Mouse (Mus musculus): Measurements from ENCODE around the gene Nt5e. TPM values are rescaled to one million over a fixed set of nuclear protein-coding genes. Genes with fewer than 3 reads are reported as not detected.
"Not testable (repeated sequence)": the region's sequence is repeated elsewhere in the genome, so short reads cannot be mapped to it uniquely, and the experiment has no call there.

Nt5e gene
- 1 to 10 TPM in 1 of 26 experiments, under 1 TPM in 1, not detected in 24; 0.82 to 1.2 TPM for total RNA-seq (2018; cell fraction: chromatin; rRNA removed)
- total RNA-seq (2018; cell fraction: cytosol; rRNA removed) = under 1 TPM in 2 of 26 experiments, not detected in 24; 0.03 to 0.09 TPM
- under 1 TPM in 2 of 26 experiments, not detected in 24; 0.27 to 0.69 TPM for total RNA-seq (2018; cell fraction: nucleus; rRNA removed)
- 0.03 to 0.22 TPM in 2 of 3 replicates, not detected in the other for polyA plus RNA-seq (2018)

DNA sequence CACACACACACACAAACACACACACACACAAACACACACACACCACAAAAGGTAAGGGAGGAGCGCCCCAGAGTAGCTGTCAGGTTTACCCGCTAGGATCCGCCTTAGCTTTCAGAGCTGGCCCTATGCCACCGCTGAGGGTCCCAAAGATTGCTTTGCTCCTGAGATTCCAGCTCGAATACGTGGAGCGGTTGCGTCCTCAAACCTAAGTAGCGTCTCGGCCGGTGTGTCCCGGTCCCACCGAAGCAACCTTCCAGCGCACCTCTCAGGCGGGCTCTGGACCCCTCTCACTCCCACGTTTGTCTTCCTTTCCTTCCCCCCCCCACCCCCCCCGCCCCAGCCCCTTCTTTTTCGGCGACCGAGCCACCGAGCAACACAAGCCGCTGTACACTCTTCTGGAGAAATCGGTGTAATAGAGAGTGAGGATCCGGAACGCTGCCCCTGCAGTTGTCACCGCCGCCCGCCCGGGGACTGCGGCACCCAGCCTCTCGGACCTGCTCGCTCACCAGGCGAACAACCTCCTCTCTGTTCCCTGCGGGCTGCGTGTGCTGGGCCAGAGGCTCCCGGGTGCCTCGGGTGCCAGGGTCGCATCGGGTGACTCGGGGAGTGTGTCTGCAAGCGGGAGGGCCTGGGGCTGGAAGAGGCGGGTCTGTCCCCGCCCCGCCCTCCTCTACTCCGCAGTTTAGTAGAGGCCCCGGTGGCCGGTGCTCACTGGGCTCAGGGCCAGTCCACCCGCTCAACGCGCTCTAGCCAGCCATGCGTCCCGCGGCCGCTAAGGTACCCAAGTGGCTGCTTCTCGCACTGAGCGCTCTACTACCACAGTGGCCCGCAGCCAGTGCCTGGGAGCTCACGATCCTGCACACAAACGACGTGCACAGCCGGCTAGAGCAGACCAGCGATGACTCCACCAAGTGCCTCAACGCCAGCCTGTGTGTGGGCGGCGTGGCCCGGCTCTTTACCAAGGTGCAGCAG, at the start of gene Nt5e:
Gene Nt5e, plus strand, starts transcription at position 268 of the 972 bp plus-strand sequence.
- no peak within 1 kb of the TSS for H3K27ac ChIP-seq
- H3K79me2 ChIP-seq (ENCODE audit: inconsistent target) = no peaks in the 10 kb centered on the region
- no peaks in the 10 kb centered on the region for H3K36me3 ChIP-seq (ENCODE audit: inconsistent target)
- no peak within 1 kb of the TSS for H3K4me3 ChIP-seq (ENCODE audit: inconsistent target)
- 6% methylated on average over 61 of the region's 66 CpGs for WGBS (ENCODE audit: missing documents)

DNA sequence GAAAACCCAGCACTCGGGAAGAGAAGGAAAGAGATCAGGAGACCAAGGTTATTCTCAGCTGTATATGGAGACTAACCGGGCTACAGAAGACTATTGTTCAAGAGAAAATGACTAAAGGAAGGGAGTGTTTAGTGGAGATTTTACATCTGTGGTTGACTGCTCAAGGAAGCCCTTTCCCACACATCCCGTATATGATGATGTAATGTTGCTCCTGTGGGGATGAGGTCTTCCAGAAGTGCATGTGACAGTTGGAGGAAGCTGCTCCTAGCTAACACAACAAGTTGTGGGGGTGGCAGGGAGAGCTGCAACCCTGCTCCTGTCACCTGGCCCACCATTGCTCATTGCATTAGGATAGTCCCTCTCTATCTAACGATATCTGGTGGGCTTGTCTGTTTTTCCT, 49.4 kb upstream of the Nt5e start:
- WGBS (ENCODE audit: missing documents) = 63% methylated on average over 4 of the region's 4 CpGs
- H3K27ac ChIP-seq = no peak overlapping the region
- H3K36me3 ChIP-seq (ENCODE audit: inconsistent target) = no peaks in the 10 kb centered on the region
- H3K79me2 ChIP-seq (ENCODE audit: inconsistent target) = no peaks in the 10 kb centered on the region
- H3K4me3 ChIP-seq (ENCODE audit: inconsistent target) = no peak overlapping the region

DNA sequence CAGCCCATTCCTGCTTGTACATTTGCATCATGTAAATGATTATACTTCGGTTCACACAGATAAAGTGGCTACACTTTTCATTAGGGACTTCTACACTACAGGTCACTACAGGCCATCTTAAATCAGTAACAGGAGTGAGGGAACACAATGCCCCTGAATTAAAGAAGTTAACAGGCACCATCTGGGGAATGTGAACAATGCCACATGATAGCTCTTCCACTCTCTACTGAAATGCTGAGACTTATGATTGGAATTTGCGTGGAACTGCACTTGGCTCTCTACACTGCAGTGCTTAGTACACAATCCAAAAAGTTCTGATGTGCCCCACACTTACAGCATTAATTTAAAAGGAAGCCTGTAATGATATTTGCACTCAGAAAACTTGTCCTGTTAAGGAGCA, 47.3 kb upstream of the Nt5e start:
- H3K27ac ChIP-seq = no peak overlapping the region

DNA sequence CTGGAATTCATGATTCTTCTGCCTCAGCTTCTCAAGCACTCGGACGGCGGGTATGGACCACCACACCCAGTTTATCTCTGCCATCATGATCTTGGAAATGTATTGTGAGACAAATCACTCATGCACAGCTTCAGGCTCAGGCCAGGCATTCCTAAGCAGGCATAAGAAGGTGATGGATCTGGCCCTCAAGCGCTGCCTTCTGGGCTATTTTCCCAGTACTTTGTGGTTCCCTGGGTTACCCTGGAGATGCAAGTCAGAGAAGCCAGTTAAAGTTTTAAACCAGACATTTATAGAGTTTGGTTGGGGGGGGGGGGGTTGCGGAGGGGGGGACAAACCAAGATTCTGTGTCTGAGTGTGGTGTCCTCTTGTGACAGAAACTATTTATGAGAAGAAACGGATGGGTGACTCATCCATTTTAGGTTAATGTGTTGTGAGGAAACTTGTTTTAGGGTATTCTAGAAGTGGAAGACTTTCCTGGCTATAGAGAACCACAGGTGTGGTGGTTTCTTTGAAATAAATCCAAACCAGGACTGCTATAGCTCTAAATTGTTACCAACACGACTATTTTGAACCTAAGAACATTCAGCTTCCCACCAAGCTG, 37.3 kb upstream of the Nt5e start:
- 75% methylated on average over 6 of the region's 7 CpGs for WGBS (ENCODE audit: missing documents)
- no peaks in the 10 kb centered on the region for H3K79me2 ChIP-seq (ENCODE audit: inconsistent target)
- no peaks in the 10 kb centered on the region for H3K36me3 ChIP-seq (ENCODE audit: inconsistent target)
- no peak overlapping the region for H3K4me3 ChIP-seq (ENCODE audit: inconsistent target)
- no peak overlapping the region for H3K27ac ChIP-seq

More for the DNA sequence above, 47.3 kb upstream of the Nt5e start:
- H3K79me2 ChIP-seq (ENCODE audit: inconsistent target) = no peaks in the 10 kb centered on the region
- WGBS (ENCODE audit: missing documents) = 97% methylated on average over 2 of the region's 2 CpGs
- H3K36me3 ChIP-seq (ENCODE audit: inconsistent target) = no peaks in the 10 kb centered on the region
- no peak overlapping the region for H3K4me3 ChIP-seq (ENCODE audit: inconsistent target)

DNA sequence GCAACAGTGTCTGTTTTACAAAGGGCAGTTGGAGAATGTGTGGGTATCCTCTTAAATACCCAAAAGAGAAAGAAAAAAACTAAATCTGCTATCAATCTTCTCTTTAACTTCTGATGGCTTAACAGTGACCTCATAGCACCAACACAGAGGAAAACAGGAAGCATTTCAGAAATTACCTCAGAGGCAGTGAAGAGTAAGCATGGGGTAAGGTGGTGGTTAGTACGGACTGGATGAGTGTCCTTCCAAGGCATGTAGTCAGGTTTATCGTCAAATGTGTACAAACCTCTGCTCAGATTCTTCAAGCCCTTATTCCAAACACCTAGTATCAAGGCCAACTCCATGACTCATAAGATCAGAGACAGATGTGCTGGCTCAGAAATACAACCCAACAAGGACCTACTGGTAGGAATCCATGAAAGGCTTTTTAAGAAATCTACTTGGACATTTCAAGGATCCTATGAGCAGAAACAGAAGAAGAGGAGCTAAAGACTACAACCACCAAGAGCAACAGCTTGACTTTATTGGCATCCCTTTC, 34.1 kb upstream of the Nt5e start:
- 70% methylated on average over 2 of the region's 2 CpGs for WGBS (ENCODE audit: missing documents)
- Histone ChIP-seq H3K4me3 (ENCODE audit: inconsistent target) (no peak overlapping the region), H3K27ac (no peak overlapping the region), H3K36me3 (ENCODE audit: inconsistent target) (no peaks in the 10 kb centered on the region), H3K79me2 (ENCODE audit: inconsistent target) (no peaks in the 10 kb centered on the region)

DNA sequence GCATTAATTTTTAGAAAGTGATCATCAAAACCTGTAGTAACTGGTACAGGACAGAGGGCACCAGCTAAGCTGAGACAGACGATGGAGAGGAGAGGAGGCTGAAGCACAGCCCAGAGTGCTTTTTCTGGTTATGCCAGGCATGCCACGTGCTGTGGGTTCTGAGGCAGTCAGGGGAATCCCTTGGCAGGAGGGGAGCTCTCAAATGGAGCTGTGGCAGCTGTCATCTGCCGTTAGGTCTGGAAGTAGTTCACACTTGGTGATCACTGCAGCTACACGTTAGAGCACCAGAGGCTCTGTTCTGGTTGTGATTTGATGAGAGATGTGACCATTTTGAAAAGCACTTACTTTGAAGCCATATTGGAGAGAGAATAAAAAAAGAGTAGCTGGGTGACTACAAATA, 31.2 kb upstream of the Nt5e start:
- WGBS (ENCODE audit: missing documents) = 81% methylated on average over 4 of the region's 4 CpGs
- no peak overlapping the region for H3K27ac ChIP-seq
- no peak overlapping the region for H3K4me3 ChIP-seq (ENCODE audit: inconsistent target)
- no peaks in the 10 kb centered on the region for H3K79me2 ChIP-seq (ENCODE audit: inconsistent target)
- no peaks in the 10 kb centered on the region for H3K36me3 ChIP-seq (ENCODE audit: inconsistent target)

DNA sequence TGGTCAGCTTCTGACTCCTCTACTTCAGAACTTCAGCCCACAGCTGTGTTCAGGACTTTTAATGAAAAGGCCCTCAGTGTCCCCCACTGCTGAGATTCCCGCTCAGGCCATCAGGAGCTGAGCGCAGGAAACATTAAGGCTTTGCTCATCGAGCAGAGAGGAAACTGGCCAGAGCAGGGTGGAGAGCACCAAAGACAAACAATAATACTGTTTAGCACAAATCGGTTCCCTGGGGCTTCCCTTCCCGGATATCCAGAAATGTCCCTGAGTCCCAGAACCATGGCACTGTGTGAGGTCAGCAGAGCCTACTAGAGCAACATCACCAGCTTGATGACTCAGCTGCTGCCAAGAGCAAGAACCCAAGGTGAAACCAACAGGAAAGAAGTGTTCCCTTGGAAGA, 30.7 kb upstream of the Nt5e start:
- H3K36me3 ChIP-seq (ENCODE audit: inconsistent target) = no peaks in the 10 kb centered on the region
- H3K79me2 ChIP-seq (ENCODE audit: inconsistent target) = no peaks in the 10 kb centered on the region
- WGBS (ENCODE audit: missing documents) = 52% methylated on average over 5 of the region's 5 CpGs
- H3K4me3 ChIP-seq (ENCODE audit: inconsistent target) = no peak overlapping the region
- no peak overlapping the region for H3K27ac ChIP-seq

DNA sequence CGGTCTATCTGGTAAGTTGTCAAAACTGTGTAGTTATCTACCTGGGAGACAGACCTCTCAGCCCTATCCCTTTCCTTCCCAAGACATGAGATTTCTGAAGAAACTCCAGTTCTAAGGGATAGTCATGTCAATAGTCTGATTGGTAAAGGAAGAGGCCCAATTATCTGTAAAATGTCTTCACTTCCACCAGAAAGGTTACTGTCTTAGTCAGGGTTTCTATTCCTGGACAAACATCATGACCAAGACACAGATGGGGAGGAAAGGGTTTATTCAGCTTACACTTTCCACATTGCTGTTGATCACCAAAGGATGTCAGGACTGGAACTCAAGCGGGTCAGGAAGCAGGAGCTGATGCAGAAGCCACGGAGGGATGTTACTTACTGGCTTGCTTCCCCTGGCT, 29.8 kb upstream of the Nt5e start:
- WGBS (ENCODE audit: missing documents) = 93% methylated on average over 3 of the region's 3 CpGs
- H3K79me2 ChIP-seq (ENCODE audit: inconsistent target); H3K36me3 ChIP-seq (ENCODE audit: inconsistent target); H3K27ac ChIP-seq; H3K4me3 ChIP-seq (ENCODE audit: inconsistent target): not testable (repeated sequence)

DNA sequence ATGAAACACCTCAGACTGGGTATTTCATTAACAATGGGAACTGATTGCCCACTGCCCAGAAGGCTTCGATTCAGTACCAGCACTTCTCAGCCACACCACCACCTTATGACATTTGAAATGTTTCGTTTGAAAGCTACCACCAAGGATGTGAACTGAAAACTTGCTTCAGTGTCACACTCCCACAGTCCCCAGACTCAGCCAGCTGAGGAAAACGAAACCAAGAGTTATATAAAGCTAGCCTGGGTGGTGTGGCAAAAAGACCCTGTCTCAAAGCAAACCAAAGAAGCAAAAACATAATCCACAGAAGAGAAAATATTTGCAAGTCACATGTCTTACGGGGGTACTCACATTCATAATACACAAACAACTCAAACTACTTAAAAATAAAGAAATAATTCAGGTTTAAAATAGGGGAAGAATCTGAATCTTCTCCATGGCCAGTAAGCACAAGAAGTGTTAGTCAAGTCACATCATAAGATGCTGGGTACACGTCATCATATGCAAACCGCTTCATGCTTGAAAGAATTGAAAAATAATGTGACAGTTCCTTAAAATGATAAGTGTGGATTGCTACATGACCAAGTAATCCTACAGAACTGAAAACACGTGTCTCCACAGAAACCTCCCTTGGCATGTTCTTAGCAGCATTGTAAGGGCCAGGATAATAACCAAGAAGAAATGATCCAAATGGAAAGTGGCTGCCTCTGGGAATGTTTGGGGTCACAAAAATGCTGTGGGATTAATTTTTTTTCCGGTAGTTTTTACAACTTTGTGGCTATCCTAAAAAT, 28.9 kb upstream of the Nt5e start:
- no peak overlapping the region for H3K27ac ChIP-seq
- 83% methylated on average over 8 of the region's 8 CpGs for WGBS (ENCODE audit: missing documents)
- H3K79me2 ChIP-seq (ENCODE audit: inconsistent target) = no peaks in the 10 kb centered on the region
- H3K4me3 ChIP-seq (ENCODE audit: inconsistent target) = no peak overlapping the region
- no peaks in the 10 kb centered on the region for H3K36me3 ChIP-seq (ENCODE audit: inconsistent target)

DNA sequence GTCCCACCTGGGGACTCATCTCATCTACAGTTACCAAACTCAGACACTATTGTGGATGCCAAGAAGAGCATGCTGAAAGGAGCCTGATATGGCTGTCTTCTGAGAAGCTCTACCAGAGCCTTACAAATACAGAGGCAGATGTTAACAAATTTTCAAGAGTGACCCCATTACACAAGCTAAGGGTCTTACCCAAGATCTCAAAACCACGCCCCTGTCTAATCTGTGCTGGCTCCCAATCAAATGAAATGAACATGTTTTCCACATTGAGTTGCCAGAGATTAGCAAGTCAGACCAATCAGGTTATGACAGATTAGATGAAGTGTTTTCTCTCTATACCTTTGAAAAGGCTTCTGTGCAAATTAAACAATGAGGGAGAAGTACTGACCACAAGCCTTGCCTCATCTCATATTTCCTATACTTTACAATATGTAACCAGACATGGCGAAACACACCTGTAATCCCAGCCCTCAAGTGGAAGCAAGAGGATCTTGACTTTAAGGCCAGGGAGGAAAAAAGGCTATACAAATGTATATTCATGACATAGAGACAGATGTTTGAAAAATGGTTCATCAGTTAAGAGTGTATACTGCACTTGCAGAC, 19.9 kb upstream of the Nt5e start:
- 83% methylated on average over 2 of the region's 2 CpGs for WGBS (ENCODE audit: missing documents)
- no peaks in the 10 kb centered on the region for H3K36me3 ChIP-seq (ENCODE audit: inconsistent target)
- no peak overlapping the region for H3K4me3 ChIP-seq (ENCODE audit: inconsistent target)
- no peak overlapping the region for H3K27ac ChIP-seq
- no peaks in the 10 kb centered on the region for H3K79me2 ChIP-seq (ENCODE audit: inconsistent target)

DNA sequence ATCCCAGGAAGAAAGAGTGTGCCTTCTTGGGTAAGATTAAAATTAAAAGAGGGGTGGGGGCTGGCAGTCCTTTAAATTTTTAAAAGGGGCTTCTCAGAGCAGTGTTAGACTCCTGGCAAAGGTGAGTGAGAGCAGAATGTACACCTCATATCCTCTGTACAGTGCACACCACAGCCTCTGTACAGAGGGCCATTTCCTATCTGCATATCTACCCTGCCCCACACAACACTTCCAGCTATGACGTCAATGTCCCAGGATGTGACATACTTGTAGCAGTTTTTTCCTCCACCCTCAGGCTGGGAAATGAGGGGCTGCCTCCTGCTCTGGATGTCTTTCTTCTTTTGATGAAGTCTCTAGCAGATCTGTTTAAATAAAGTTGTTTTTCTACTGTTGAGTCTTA, 17.9 kb upstream of the Nt5e start:
- no peaks in the 10 kb centered on the region for H3K36me3 ChIP-seq (ENCODE audit: inconsistent target)
- H3K4me3 ChIP-seq (ENCODE audit: inconsistent target) = no peak overlapping the region
- 54% methylated on average over 1 of the region's 1 CpGs for WGBS (ENCODE audit: missing documents)
- H3K79me2 ChIP-seq (ENCODE audit: inconsistent target) = no peaks in the 10 kb centered on the region
- no peak overlapping the region for H3K27ac ChIP-seq

DNA sequence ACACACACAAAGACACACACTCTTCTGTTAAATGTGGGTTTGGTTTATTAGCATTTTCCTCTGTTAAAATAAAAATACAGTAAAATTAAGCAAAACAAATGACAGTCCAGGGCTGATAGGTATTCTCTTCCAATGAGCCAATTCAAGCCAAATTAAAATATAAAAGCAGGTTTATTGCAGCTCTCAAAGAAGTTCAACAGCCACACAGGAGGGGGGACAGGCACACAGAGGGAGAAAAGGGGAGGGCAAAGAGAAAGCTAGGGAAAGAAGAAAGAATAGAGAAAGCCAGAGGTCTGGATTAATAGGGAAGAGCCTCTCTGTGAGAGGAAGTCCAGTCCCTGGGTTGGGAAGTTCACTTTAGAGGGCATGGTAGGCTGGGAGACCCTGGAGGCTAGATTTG, 7.8 kb upstream of the Nt5e start:
- no peak overlapping the region for H3K27ac ChIP-seq
- no peaks in the 10 kb centered on the region for H3K36me3 ChIP-seq (ENCODE audit: inconsistent target)
- H3K4me3 ChIP-seq (ENCODE audit: inconsistent target) = no peak overlapping the region
- H3K79me2 ChIP-seq (ENCODE audit: inconsistent target) = no peaks in the 10 kb centered on the region

DNA sequence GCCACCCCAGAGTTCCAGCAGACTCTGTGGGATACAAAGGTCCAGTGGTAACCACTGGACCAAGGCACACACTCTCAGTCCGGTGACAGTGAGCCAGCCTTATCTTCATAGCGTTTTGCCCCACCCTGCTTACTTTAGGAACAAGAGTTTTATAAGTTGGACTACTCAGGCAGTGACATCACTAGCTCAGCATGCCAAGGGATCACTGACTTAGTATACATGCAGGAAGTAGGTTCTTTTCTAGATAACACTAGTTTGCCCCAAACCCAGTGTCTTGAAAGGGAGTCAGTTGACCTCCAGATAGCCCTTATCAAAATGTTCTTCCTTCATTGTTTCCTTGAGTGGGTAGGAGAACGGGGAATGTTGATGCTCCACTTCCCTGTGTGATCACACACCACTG, 2.4 kb upstream of the Nt5e start:
- WGBS (ENCODE audit: missing documents) = 98% methylated on average over 3 of the region's 3 CpGs
- no peaks in the 10 kb centered on the region for H3K36me3 ChIP-seq (ENCODE audit: inconsistent target)
- no peaks in the 10 kb centered on the region for H3K79me2 ChIP-seq (ENCODE audit: inconsistent target)
- H3K27ac ChIP-seq = no peak overlapping the region
- no peak overlapping the region for H3K4me3 ChIP-seq (ENCODE audit: inconsistent target)

DNA sequence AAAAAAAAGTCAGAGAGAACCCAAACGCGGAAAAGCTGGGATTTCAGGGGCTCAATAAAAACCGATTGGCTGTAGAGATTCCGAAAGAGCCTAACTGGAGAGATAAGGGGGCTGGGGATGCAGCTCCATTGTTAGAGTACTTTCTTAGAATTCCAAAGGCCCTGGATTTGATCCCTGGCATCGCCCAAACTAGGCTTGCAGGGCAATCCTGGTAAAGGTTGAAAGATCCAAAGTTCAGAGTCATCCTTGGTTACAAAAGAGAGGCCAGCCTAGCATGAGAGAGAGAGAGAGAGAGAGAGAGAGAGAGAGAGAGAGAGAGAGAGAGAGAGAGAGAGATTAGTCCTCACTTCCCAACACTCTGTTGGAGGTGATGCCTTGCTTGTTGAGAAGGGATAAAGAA, 1.7 kb downstream of the Nt5e start:
- no peak overlapping the region for H3K27ac ChIP-seq
- no peaks in the 10 kb centered on the region for H3K79me2 ChIP-seq (ENCODE audit: inconsistent target)
- H3K36me3 ChIP-seq (ENCODE audit: inconsistent target) = no peaks in the 10 kb centered on the region
- 72% methylated on average over 5 of the region's 5 CpGs for WGBS (ENCODE audit: missing documents)
- H3K4me3 ChIP-seq (ENCODE audit: inconsistent target) = no peak overlapping the region

Data from macrophage (primary cell).